Mouse (Mus musculus) T-helper 2 cell (primary cell): ENCODE measurements at regions not wholly inside any gene's neighbourhood (a gene's known extent, or its start where the extent isn't known, plus 50 kb on each side); places are given as distances from the start of the nearest gene placed in this dataset.
"Not testable (repeated sequence)": the region's sequence is repeated elsewhere in the genome, so short reads cannot be mapped to it uniquely, and the experiment has no call there.

ENCODE experiments used
- in situ Hi-C: fragments of 300-600 bp; cut with MboI, MseI; formaldehyde crosslinking; loops from one replicate; pipeline ENCODE4 v1.15.1; 2025; ENCODE audit warnings: high pct_unique_total_duplicates

GRCm38 (mm10) chr4:7921503-7921902 is 317.3 kb downstream of the Car8 start:
- in situ Hi-C loops = no loop called here

GRCm38 (mm10) chr4:7913191-7913590 is 325.6 kb downstream of the Car8 start:
- in situ Hi-C loops = no loop called here

GRCm38 (mm10) chr4:7912675-7913074 is 326.2 kb downstream of the Car8 start:
- in situ Hi-C loops = no loop called here

- in situ Hi-C loops = no loop called here
Observed at GRCm38 (mm10) chr4:7903130-7903529, 335.7 kb downstream of the Car8 start.

GRCm38 (mm10) chr4:7894914-7895313 is 343.9 kb downstream of the Car8 start:
- in situ Hi-C loops = no loop called here

GRCm38 (mm10) chr4:7891128-7891527 is 347.7 kb downstream of the Car8 start:
- in situ Hi-C loops = no loop called here

GRCm38 (mm10) chr4:7854518-7854917 is 384.3 kb downstream of the Car8 start:
- in situ Hi-C loops = no loop called here

GRCm38 (mm10) chr4:7853121-7853782 is 385.6 kb downstream of the Car8 start:
- in situ Hi-C loops = no loop called here

GRCm38 (mm10) chr4:7852006-7852615 is 386.7 kb downstream of the Car8 start:
- in situ Hi-C loops = no loop called here

- in situ Hi-C loops = no loop called here
Observed at GRCm38 (mm10) chr4:7847411-7847810, 391.4 kb downstream of the Car8 start.

- in situ Hi-C loops = loop anchor here (10.0 kb wide), 1 partner anchor 1034 kb away; no protein-coding TSS in a partner anchor
Observed at GRCm38 (mm10) chr4:7829126-7829525, 409.7 kb downstream of the Car8 start.

GRCm38 (mm10) chr4:7819847-7820246 is 419.0 kb downstream of the Car8 start:
- in situ Hi-C loops = loop anchor here (10.0 kb wide), 1 partner anchor 1025 kb away; no protein-coding TSS in a partner anchor

GRCm38 (mm10) chr4:7777761-7778160 is 461.1 kb downstream of the Car8 start:
- in situ Hi-C loops = not testable (repeated sequence)

- in situ Hi-C loops = no loop called here
Observed at GRCm38 (mm10) chr4:7755473-7755872, 483.4 kb downstream of the Car8 start.

- in situ Hi-C loops = no loop called here
Observed at GRCm38 (mm10) chr4:7753931-7754330, 484.9 kb downstream of the Car8 start.

- in situ Hi-C loops = no loop called here
Observed at GRCm38 (mm10) chr4:7751208-7751607, 487.6 kb downstream of the Car8 start.

- in situ Hi-C loops = no loop called here
Observed at GRCm38 (mm10) chr4:7722893-7723292, 515.9 kb downstream of the Car8 start.

GRCm38 (mm10) chr4:7688516-7688915 is 550.3 kb downstream of the Car8 start:
- in situ Hi-C loops = no loop called here

- in situ Hi-C loops = no loop called here
Observed at GRCm38 (mm10) chr4:7687231-7687630, 551.6 kb downstream of the Car8 start.

GRCm38 (mm10) chr4:7670795-7671105 is 568.1 kb downstream of the Car8 start:
- in situ Hi-C loops = no loop called here

GRCm38 (mm10) chr4:7669992-7670794 is 568.6 kb downstream of the Car8 start:
- in situ Hi-C loops = no loop called here

GRCm38 (mm10) chr4:7666935-7667594 is 571.8 kb downstream of the Car8 start:
- in situ Hi-C loops = no loop called here
